17 mouse cellular contexts compared by ENCODE assay signal in genomic region chr19:43884668-43885498, GRCm38 (mm10). TPM values are rescaled to one million over a fixed set of nuclear protein-coding genes. Genes with fewer than 3 reads are reported as not detected.
A peak's percentile ranks its signal among the peaks of the same experiment; 100 is the strongest.
DNase-seq lines count a peak whose midpoint lies in the region; ATAC-seq and TF ChIP-seq lines count a peak whose summit lies in the region.
"Had no signal": no experiment of that assay in that cellular context is flagged by ENCODE, and none has a peak within 500 bp of the region (broad histone marks: within the 10 kb centered on the region; RNA-seq: fewer than 3 reads in every experiment).

No protein-coding gene starts in this region.

- no peak for TF ChIP-seq POLR2A in lung, adult 2 months (IDR thresholded peaks at IDR 0.05; ENCODE audit: borderline replicate concordance, extremely low read depth, low read depth, low read length)

- no peak overlapping the region; the same call in 1 of the 2 replicates for H3K9ac ChIP-seq in lung, embryonic 15.5 days
- H3K9ac ChIP-seq in liver, embryonic 16.5 days (ENCODE audit: low read depth, low read length) = no peak overlapping the region
- H3K9ac ChIP-seq in stomach, embryonic 15.5 days = no peak overlapping the region
- H3K9ac ChIP-seq: embryonic facial prominence, embryonic 15.5 days; heart, embryonic 13.5 days had no signal

- H3K4me3 ChIP-seq in lung, embryonic 15.5 days = no peak overlapping the region
- H3K4me3 ChIP-seq in lung, adult 2 months (replicated peaks; ENCODE audit: extremely low read depth, low read depth, low read length) = no peak overlapping the region
- H3K4me3 ChIP-seq in liver, embryonic 16.5 days (ENCODE audit: low read depth, low read length) = no peak overlapping the region
- peak overlapping the region; percentile 16; the same call in 1 of the 2 replicates for H3K4me3 ChIP-seq in stomach, embryonic 15.5 days (replicated peaks)
- H3K4me3 ChIP-seq: embryonic facial prominence, embryonic 15.5 days; heart, embryonic 13.5 days; left cerebral cortex, adult 2 months had no signal

- DNase-seq in lung, adult 2 months = no peak
- DNase-seq in frontal cortex, postnatal 10 days (ENCODE audit: low spot score in 2 of 2) = no peak
- DNase-seq in left cerebral cortex, postnatal 25 days (ENCODE audit: low spot score in 2 of 2) = no peak
- DNase-seq in urinary bladder, postnatal 4 days (ENCODE audit: low spot score in 2 of 2) = no peak
- DNase-seq: cerebellum, postnatal 14 days; gastrocnemius, postnatal 10 days; kidney, postnatal 4 days had no signal

- H3K36me3 ChIP-seq in lung, embryonic 15.5 days = no peaks in the 10 kb centered on the region
- no peaks in the 10 kb centered on the region for H3K36me3 ChIP-seq in liver, embryonic 16.5 days (ENCODE audit: control insufficient read depth, insufficient read depth)
- no peaks in the 10 kb centered on the region for H3K36me3 ChIP-seq in stomach, embryonic 15.5 days
- H3K36me3 ChIP-seq: embryonic facial prominence, embryonic 15.5 days had no signal

- no peak for TF ChIP-seq CTCF in lung, adult 2 months (IDR thresholded peaks at IDR 0.05; ENCODE audit: insufficient read depth, low read length)

- no peaks in the 10 kb centered on the region for H3K9me3 ChIP-seq in lung, embryonic 15.5 days
- no peaks in the 10 kb centered on the region for H3K9me3 ChIP-seq in liver, embryonic 16.5 days (replicated peaks; ENCODE audit: control insufficient read depth, low read length)
- no peaks in the 10 kb centered on the region for H3K9me3 ChIP-seq in stomach, embryonic 15.5 days
- H3K9me3 ChIP-seq: embryonic facial prominence, embryonic 15.5 days had no signal

- 49% methylated on average over 13 of the region's 13 CpGs for WGBS in lung, embryonic 15.5 days
- WGBS in lung, adult 2 months = 36% methylated on average over 13 of the region's 13 CpGs
- WGBS in liver, embryonic 16.5 days (ENCODE audit: insufficient replicate concordance) = 19% methylated on average over 13 of the region's 13 CpGs
- 44% methylated on average over 13 of the region's 13 CpGs for WGBS in stomach, embryonic 15.5 days

- intact Hi-C loops in left cerebral cortex, postnatal 25 days (cut with DNase I) = no loop called here

- H3K4me2 ChIP-seq in lung, embryonic 15.5 days = peak overlapping the region; percentile 23; the same call in 1 of the 2 replicates
- H3K4me2 ChIP-seq in liver, embryonic 16.5 days (ENCODE audit: low read depth, low read length) = peak overlapping the region; percentile 2; the same call in 1 of the 2 replicates
- H3K4me2 ChIP-seq in stomach, embryonic 15.5 days = peak overlapping the region; percentile 47
- H3K4me2 ChIP-seq: embryonic facial prominence, embryonic 15.5 days; heart, embryonic 13.5 days had no signal

- no peaks in the 10 kb centered on the region for H3K27me3 ChIP-seq in lung, embryonic 15.5 days
- peaks cover under 1% of the 10 kb centered on the region; the same call in 1 of the 2 replicates for H3K27me3 ChIP-seq in liver, embryonic 16.5 days (ENCODE audit: control insufficient read depth, insufficient read depth, low read depth, low read length)
- no peaks in the 10 kb centered on the region for H3K27me3 ChIP-seq in stomach, embryonic 15.5 days (replicated peaks)
- H3K27me3 ChIP-seq: embryonic facial prominence, embryonic 15.5 days; heart, embryonic 13.5 days; Patski had no signal

- no peak overlapping the region for H3K27ac ChIP-seq in lung, embryonic 15.5 days
- H3K27ac ChIP-seq in liver, embryonic 16.5 days (ENCODE audit: low read length) = peak overlapping the region; percentile 37; the same call in 1 of the 2 replicates
- peak overlapping the region; percentile 59; the same call in 1 of the 2 replicates for H3K27ac ChIP-seq in stomach, embryonic 15.5 days
- H3K27ac ChIP-seq: embryonic facial prominence, embryonic 15.5 days; heart, embryonic 13.5 days; left cerebral cortex, adult 2 months had no signal

- H3K4me1 ChIP-seq in lung, embryonic 15.5 days = peaks cover 61% of the 10 kb centered on the region
- peaks cover 13% of the 10 kb centered on the region for H3K4me1 ChIP-seq in lung, adult 2 months (ENCODE audit: control insufficient read depth, insufficient read depth, low read length)
- peaks cover 10% of the 10 kb centered on the region for H3K4me1 ChIP-seq in liver, embryonic 16.5 days (ENCODE audit: control insufficient read depth, low read depth, low read length)
- peaks cover 31% of the 10 kb centered on the region for H3K4me1 ChIP-seq in stomach, embryonic 15.5 days

- ATAC-seq in lung, embryonic 15.5 days (ENCODE audit: borderline replicate concordance, extremely low read depth, low FRiP score, low TSS enrichment) = no peak
- ATAC-seq in granulocyte monocyte progenitor cell, adult 5-6 weeks (replicated peaks; ENCODE audit: poor library complexity, severe bottlenecking) = peak; percentile 71
- ATAC-seq in liver, embryonic 16.5 days (ENCODE audit: low read depth) = peak; percentile 45
- peak; percentile 25; the same call in 1 of the 2 replicates for ATAC-seq in stomach, embryonic 15.5 days (ENCODE audit: insufficient read depth, low FRiP score, low read depth)
- ATAC-seq: forebrain, embryonic 14.5 days; hindbrain, embryonic 16.5 days; Patski had no signal

RNA-seq across cellular contexts. Expression of gene Dnmbp, which starts 55.1 kb away (rescaled TPM):
- 22.2 and 22.4 TPM in 2 replicates for polyA plus RNA-seq in lung, embryonic 15.5 days (2015; fragmentation: Nextera tagmentation; extraction: Ambion mirVana)
- polyA plus RNA-seq in lung, adult 2 months (2012; rRNA removed) = 17.1 and 18.6 TPM in 2 replicates
- total RNA-seq in granulocyte monocyte progenitor cell, adult 5-6 weeks (2014; fragmentation: Nextera tagmentation) = 10.5 and 11.9 TPM in 2 replicates
- 7.4 and 8.3 TPM in 2 replicates for total RNA-seq in granulocyte monocyte progenitor cell, adult 5-6 weeks (2017)
- polyA plus RNA-seq in liver, embryonic 16.5 days (2015; fragmentation: Nextera tagmentation; extraction: Ambion mirVana) = 2.8 and 3.2 TPM in 2 replicates
- polyA plus RNA-seq in stomach, embryonic 15.5 days (2015; fragmentation: Nextera tagmentation; extraction: Ambion mirVana) = 29.9 and 31.7 TPM in 2 replicates
- total RNA-seq in left cerebral cortex, postnatal 25 days (2021) = 10 to 100 TPM in 1 of 2 experiments, 1 to 10 TPM in 1; 10.0 to 13.3 TPM
